Mouse (Mus musculus) lung, postnatal 0 days (tissue): ENCODE data around the gene Gpnmb. TPM values are rescaled to one million over a fixed set of nuclear protein-coding genes. Genes with fewer than 3 reads are reported as not detected.

Experiments used
- ATAC-seq: fragments of 200-750 bp; cut with Nextera tagmentation; 2 replicates; pipeline ENCODE4 v1.8.0; 2017; ENCODE audit warnings: moderate library complexity
- DNase-seq: peaks from one replicate; pipeline ENCODE4 v3.0.0-alpha.2; 2016; ENCODE audit warnings: low spot score
- H3K27ac ChIP-seq: fragments of 300-500 bp; sonication (generic); 2 replicates; pipeline ENCODE4 v1.5.1; 2014; ENCODE audit warnings: antibody characterized with exemption, mild to moderate bottlenecking, low read length, mixed read lengths
- H3K27me3 ChIP-seq: fragments of 300-500 bp; sonication (generic); replicated peaks from 2 replicates; pipeline ENCODE4 v1.6.1; 2014; ENCODE audit warnings: low read length, mixed read lengths; ENCODE audit not compliant: insufficient read depth
- H3K36me3 ChIP-seq: fragments of 300-500 bp; sonication (generic); 2 replicates; pipeline ENCODE4 v1.6.1; 2014; ENCODE audit warnings: low read length, mixed read lengths; ENCODE audit not compliant: insufficient read depth
- H3K4me1 ChIP-seq: fragments of 300-500 bp; sonication (generic); 2 replicates; pipeline ENCODE4 v1.6.1; 2014; ENCODE audit warnings: antibody characterized with exemption, low read depth, low read length, mixed read lengths; ENCODE audit not compliant: insufficient read depth
- H3K4me2 ChIP-seq: fragments of 300-500 bp; sonication (generic); replicated peaks from 2 replicates; pipeline ENCODE4 v1.6.1; 2014; ENCODE audit warnings: low read depth, mild to moderate bottlenecking, low read length, moderate library complexity, mixed read lengths
- H3K4me3 ChIP-seq: fragments of 300-500 bp; sonication (generic); 2 replicates; pipeline ENCODE4 v1.5.1; 2014; ENCODE audit warnings: low read depth, low read length
- H3K9ac ChIP-seq: fragments of 300-500 bp; sonication (generic); replicated peaks from 2 replicates; pipeline ENCODE4 v1.6.1; 2014; ENCODE audit warnings: low read depth, mild to moderate bottlenecking
- H3K9me3 ChIP-seq: fragments of 300-500 bp; sonication (generic); 2 replicates; pipeline ENCODE4 v1.6.1; 2016; ENCODE audit warnings: low read length, mixed read lengths
- CTCF ChIP-seq: IDR thresholded peaks from 2 replicates; pipeline ENCODE4 v1.5.1; 2016; ENCODE audit warnings: antibody characterized with exemption, mild to moderate bottlenecking
- EP300 ChIP-seq: IDR thresholded peaks from 2 replicates; pipeline ENCODE4 v1.6.1; 2016; ENCODE audit warnings: antibody characterized with exemption, mild to moderate bottlenecking, control low read depth
- WGBS: fragments of 180-500 bp; shearing (Covaris S2); extraction: QIAGEN DNeasy Blood & Tissue Kit; methylation state at CpG from one replicate; pipeline ENCODE4 v1.1.7; 2014; 5-methylcytosine and 5-hydroxymethylcytosine counted together
- polyA plus RNA-seq: library from polyadenylated mRNA; unstranded; fragments of >200 nt; fragmentation: Nextera tagmentation; extraction: Ambion mirVana; gene quantifications from 2 replicates; pipeline ENCODE4 v1.2.1, GENCODE M21; 2015

The Gpnmb gene
- polyA plus RNA-seq, 1 experiment from 2014 or later = 1.5 TPM

- no peaks in the 10 kb centered on the region for H3K4me1 ChIP-seq
- H3K4me3 ChIP-seq = peak overlapping the region; percentile 23
- no peaks in the 10 kb centered on the region for H3K9me3 ChIP-seq
- no peak overlapping the region for H3K9ac ChIP-seq
- H3K27ac ChIP-seq = no peak overlapping the region
- H3K36me3 ChIP-seq = no peaks in the 10 kb centered on the region
- H3K4me2 ChIP-seq = peak overlapping the region; percentile 47
- TF ChIP-seq EP300 (no peak), CTCF (peak; percentile 72)
- DNase-seq (peak; percentile 80), ATAC-seq (peak; percentile 52; the same call in 1 of the 2 replicates)
- 11% methylated on average over 18 of the region's 18 CpGs for WGBS
- no peaks in the 10 kb centered on the region for H3K27me3 ChIP-seq
Measured at GRCm38 (mm10) chr6:49039470-49040180, 3.3 kb downstream of the Gpnmb start.

- H3K27me3 ChIP-seq = no peaks in the 10 kb centered on the region
- no peak overlapping the region for H3K27ac ChIP-seq
- no peak for DNase-seq
- no peak overlapping the region for H3K9ac ChIP-seq
- 69% methylated on average over 6 of the region's 6 CpGs for WGBS
- H3K4me1 ChIP-seq = no peaks in the 10 kb centered on the region
- no peak overlapping the region for H3K4me2 ChIP-seq
- no peak overlapping the region for H3K4me3 ChIP-seq
- H3K9me3 ChIP-seq = no peaks in the 10 kb centered on the region
- TF ChIP-seq EP300 (no peak), CTCF (no peak)
- no peak for ATAC-seq
- H3K36me3 ChIP-seq = no peaks in the 10 kb centered on the region
Measured at GRCm38 (mm10) chr6:49046502-49046901, 10.2 kb downstream of the Gpnmb start.

GRCm38 (mm10) chr6:49046976-49047375, 10.6 kb downstream of the Gpnmb start:
- Histone ChIP-seq H3K4me3 (no peak overlapping the region), H3K36me3 (no peaks in the 10 kb centered on the region), H3K9ac (no peak overlapping the region), H3K4me2 (no peak overlapping the region), H3K9me3 (no peaks in the 10 kb centered on the region), H3K4me1 (no peaks in the 10 kb centered on the region), H3K27me3 (no peaks in the 10 kb centered on the region), H3K27ac (no peak overlapping the region)
- no peak for DNase-seq
- TF ChIP-seq EP300 (no peak), CTCF (no peak)
- ATAC-seq = no peak
- 67% methylated on average over 8 of the region's 8 CpGs for WGBS

GRCm38 (mm10) chr6:49047848-49048247, 11.5 kb downstream of the Gpnmb start:
- TF ChIP-seq CTCF = no peak
- no peak for TF ChIP-seq EP300
- WGBS = 60% methylated on average over 10 of the region's 10 CpGs
- no peak for ATAC-seq

GRCm38 (mm10) chr6:49048395-49048794, 12.0 kb downstream of the Gpnmb start:
- no peak overlapping the region for H3K4me2 ChIP-seq
- no peaks in the 10 kb centered on the region for H3K9me3 ChIP-seq
- no peaks in the 10 kb centered on the region for H3K4me1 ChIP-seq
- H3K36me3 ChIP-seq = no peaks in the 10 kb centered on the region
- no peak overlapping the region for H3K27ac ChIP-seq
- DNase-seq (no peak), ATAC-seq (no peak)
- no peak for TF ChIP-seq EP300
- TF ChIP-seq CTCF = no peak
- H3K4me3 ChIP-seq = no peak overlapping the region
- no peak overlapping the region for H3K9ac ChIP-seq
- 85% methylated on average over 10 of the region's 10 CpGs for WGBS
- H3K27me3 ChIP-seq = no peaks in the 10 kb centered on the region

More at GRCm38 (mm10) chr6:49047848-49048247, 11.5 kb downstream of the Gpnmb start:
- Histone ChIP-seq H3K9me3 (no peaks in the 10 kb centered on the region), H3K27ac (no peak overlapping the region), H3K27me3 (no peaks in the 10 kb centered on the region), H3K4me2 (no peak overlapping the region), H3K4me3 (no peak overlapping the region), H3K4me1 (no peaks in the 10 kb centered on the region), H3K36me3 (no peaks in the 10 kb centered on the region), H3K9ac (no peak overlapping the region)
- no peak for DNase-seq

GRCm38 (mm10) chr6:49050677-49051410, 14.5 kb downstream of the Gpnmb start:
- Histone ChIP-seq H3K36me3 (no peaks in the 10 kb centered on the region), H3K4me1 (no peaks in the 10 kb centered on the region), H3K4me2 (no peak overlapping the region), H3K9ac (no peak overlapping the region), H3K27ac (no peak overlapping the region), H3K4me3 (no peak overlapping the region), H3K27me3 (no peaks in the 10 kb centered on the region), H3K9me3 (no peaks in the 10 kb centered on the region)
- DNase-seq (no peak), ATAC-seq (no peak)
- TF ChIP-seq EP300 = no peak
- TF ChIP-seq CTCF = no peak
- WGBS = 75% methylated on average over 11 of the region's 11 CpGs
